Mouse (Mus musculus) gastrocnemius, adult 8-10 months (tissue): ENCODE data around the gene Vps37b. TPM values are rescaled to one million over a fixed set of nuclear protein-coding genes. Genes with fewer than 3 reads are reported as not detected.

Experiments
- DNase-seq, 2 experiments: peaks; one replicate each; pipeline ENCODE4 v3.0.0; 2022; ENCODE audit warnings: low spot score in 2 of 2
- total RNA-seq, 4 experiments: library from RNA; stranded (reverse); gene quantifications; 2 replicates each; pipeline ENCODE4 v1.2.4; 2022

Vps37b gene
- total RNA-seq, 4 experiments from 2014 or later = 4.6 to 6.2 (median 5.1) TPM

- no peak for DNase-seq
These were observed 50.9 kb downstream of the Vps37b start for GRCm38 (mm10) chr5:123981250-123981554.

DNA sequence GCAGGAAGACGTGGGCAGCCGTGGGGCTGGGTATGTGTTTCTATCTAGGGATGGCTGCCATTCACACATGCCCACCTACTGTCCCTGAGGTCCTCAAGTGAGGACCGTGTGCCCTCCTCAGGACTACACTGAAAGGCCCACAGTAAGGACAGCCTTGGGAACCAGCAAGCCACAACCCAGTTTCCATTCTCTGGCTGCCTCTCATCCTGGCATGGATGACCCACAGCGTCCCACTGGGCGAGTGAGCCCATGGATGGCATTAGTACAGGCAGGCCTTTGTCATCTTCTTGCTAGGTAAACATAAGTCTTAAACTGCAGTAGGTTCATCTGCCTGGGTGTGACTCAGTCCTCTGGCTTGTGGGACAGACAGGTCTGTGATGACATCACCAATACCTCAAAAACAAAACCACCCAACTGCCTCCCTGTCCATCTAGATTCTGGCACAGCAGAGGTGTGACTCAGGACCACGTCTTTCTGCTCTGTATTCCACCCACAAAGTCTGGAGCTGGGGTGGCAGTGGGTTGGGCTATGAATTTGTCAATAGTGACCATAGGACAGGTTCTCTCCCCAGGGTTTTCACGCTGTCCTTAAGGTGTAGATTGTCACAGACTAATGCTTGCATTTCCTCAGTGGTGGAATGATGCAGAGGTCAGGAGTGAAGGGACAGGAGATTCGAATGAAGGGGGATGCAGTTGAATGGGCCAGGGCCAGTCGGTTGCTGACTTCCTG lies 51.4 kb downstream of the Vps37b start:
- no peak for DNase-seq

GRCm38 (mm10) chr5:123979980-123980369 lies 52.1 kb downstream of the Vps37b start:
- no peak for DNase-seq

- peak in 1 of 2 experiments; percentile 59 for DNase-seq
These were observed 52.7 kb downstream of the Vps37b start for GRCm38 (mm10) chr5:123979221-123979979.

DNA sequence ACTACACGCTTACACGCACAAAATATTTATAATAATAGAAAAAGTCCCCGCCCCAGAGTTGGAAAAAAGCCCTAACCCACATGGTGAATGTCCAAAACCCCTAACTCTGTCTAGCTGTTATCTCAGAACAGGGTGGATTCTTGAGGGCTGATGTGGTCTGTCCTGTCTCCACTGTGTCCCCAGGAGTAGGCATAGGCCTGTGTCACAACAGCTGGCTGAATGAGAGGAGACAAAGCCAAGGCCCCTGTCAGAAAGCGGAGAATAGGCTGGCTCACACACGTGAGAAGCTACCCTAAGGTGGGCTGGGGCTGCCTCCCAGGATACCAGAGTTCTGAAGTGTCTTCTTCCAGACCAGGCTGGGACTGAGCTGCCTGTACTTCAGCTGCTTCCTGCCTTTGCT lies 53.9 kb downstream of the Vps37b start:
- no peak for DNase-seq

DNA sequence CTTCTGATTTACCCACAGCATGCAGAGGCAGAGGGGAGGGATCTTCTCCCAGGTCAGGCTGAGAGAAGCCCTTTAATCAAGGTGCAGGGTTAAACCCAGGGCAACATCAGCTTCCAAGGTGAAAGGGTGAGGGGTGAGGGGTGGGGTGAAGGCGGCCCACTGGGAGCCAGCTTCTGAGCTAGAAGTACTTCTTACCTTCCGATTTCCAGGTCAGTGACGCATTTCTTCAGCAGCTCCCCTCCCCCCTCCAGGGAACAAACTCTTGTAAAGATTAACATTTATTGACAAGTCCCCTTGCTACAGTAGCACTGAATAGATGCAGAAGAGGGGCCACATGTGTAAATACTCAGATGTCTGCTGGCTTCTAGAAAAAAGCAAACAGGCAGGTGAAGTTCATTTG lies 54.8 kb downstream of the Vps37b start:
- DNase-seq = no peak

- no peak for DNase-seq
These were observed 56.3 kb downstream of the Vps37b start for GRCm38 (mm10) chr5:123975668-123976180.

DNA sequence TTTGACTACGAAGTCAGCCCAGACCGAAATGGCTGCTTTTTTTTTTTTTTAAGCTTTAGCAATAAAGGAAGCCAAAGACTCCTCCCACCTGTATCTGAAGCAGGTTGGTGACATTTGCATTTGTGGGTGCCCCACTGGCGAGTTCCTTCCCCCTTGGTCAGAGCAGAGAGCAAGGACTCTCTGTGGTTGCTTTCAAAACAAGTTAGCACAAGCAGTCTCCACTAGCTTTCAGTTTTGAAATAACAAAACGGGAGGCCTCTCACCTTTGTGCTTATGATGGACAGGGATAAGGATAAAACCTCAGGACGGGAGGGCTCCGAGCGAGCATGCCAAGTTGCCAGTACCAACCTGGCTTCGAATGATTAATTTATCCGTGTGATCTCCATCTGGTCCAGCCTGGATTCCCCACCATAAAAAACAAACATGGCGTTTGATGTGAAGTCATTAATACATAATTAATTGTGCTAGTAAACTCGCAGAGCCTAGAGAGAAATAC lies 57.4 kb downstream of the Vps37b start:
- no peak for DNase-seq

GRCm38 (mm10) chr5:123974179-123974485 lies 57.9 kb downstream of the Vps37b start:
- no peak for DNase-seq

DNA sequence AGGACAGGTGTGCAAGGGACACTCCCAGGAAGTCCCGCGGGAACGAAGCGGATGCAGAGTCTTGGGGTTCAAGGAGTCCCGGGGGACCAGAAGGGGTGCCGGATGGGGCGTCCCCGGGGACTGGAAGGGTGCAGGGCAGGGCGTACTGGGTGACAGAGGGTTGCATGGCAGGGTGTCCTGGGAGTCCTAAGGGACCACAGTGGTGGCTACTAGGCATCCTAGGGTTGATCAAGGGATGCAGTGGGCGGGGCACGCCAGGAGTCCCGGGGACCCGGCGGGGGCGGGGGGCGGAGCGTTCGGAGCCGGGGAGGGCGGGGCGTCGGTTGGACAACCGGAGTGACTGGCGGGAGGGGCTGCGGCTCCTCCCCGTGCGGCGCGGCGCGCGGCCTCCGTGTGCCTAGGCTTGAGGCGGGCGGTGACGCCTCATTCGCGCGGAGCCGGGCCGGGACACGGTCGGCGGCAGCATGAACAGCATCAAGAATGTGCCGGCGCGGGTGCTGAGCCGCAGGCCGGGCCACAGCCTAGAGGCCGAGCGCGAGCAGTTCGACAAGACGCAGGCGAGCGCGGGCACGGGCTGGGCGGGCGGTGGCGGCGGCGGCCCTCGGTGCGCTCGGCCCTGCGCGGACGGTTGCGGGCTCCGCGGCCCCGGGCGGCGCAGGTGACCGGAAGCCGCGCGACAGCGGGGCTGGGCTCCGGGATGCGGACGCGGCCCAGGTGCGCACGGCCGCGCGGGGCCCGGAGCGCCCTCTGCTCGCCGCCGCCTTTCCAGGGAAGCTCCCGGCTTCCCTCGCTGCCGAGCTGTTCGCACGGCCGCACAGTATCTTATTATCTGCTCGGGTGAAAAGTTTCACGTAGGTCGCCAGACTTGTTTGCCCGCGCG lies 58.5 kb downstream of the Vps37b start, which contains the start of gene Hip1r:
Hip1r (plus strand) TSS at position 330 of the 880 bp plus-strand sequence.
- peak; percentile 57 to 58 for DNase-seq

GRCm38 (mm10) chr5:123972453-123972852 lies 59.6 kb downstream of the Vps37b start:
- no peak for DNase-seq

GRCm38 (mm10) chr5:123970576-123970975 lies 61.5 kb downstream of the Vps37b start:
- no peak for DNase-seq

- DNase-seq = no peak
These were observed 62.9 kb downstream of the Vps37b start for GRCm38 (mm10) chr5:123969216-123969615.

DNA sequence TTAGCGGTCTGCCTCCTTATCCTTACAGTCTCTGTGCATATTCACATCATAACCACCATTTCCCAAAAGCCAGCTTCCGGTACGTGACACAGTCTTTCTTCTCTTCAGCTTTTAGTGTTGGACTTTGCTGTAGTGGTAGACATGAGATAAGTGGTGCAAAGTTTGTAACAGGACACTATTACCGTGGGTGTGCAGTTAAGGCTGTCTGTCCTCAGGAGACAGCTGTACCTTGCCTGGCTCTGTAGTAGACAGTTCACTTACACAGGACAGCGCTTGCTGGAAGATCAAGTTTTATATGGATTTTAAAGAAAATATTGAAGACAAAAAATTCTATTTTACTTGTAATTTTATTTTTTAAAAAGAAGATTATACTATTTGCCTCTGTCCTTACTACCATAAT lies 63.6 kb downstream of the Vps37b start:
- DNase-seq = no peak

GRCm38 (mm10) chr5:123966759-123967158 lies 65.3 kb downstream of the Vps37b start:
- no peak for DNase-seq

- DNase-seq = no peak
These were observed 67.9 kb downstream of the Vps37b start for GRCm38 (mm10) chr5:123964208-123964607.

DNA sequence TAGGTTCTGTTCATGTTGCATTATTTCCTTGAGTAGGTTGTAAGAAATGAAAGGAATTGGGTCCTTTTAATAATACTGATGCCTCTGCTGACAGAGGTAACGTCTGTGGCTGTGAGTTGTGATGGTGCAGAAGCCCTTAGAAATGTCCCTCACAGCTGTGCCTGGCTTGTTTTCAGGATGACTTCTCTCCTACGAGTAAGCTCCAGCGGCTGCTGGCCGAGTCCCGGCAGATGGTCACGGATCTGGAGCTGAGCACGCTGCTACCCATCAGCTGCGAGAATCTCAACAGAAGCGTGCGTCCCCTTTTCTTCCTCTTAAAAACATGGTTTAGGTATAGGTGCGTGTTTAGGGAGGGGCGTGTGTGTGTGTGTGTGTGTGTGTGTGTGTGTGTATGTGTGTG lies 71.0 kb downstream of the Vps37b start:
- DNase-seq = no peak

GRCm38 (mm10) chr5:123960129-123960528 lies 71.9 kb downstream of the Vps37b start:
- no peak for DNase-seq

GRCm38 (mm10) chr5:123959018-123959417 lies 73.1 kb downstream of the Vps37b start:
- no peak for DNase-seq

DNA sequence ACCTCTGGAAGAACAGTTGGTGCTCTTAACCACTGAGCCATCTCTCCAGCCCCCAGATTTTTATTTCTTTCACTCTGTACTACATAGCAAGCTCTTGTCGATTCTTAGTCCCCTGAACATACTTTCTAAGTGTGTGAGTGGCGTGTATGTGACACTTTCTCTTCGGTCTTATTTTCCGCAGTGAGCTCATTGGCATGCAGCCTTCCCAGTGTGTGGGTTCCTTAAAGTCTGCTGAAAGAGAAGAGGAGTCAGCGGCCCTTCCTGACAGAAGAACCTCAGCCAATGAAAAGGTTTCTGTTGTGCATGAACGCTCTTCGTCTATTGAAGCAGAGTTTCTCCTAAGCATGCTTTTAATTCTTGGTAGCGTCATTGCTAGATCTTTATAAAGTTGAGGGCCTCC lies 74.9 kb downstream of the Vps37b start:
- DNase-seq = no peak
